Mouse (Mus musculus) gonadal fat pad, adult 2 months (tissue): ENCODE results near the gene Gm8947. TPM values are rescaled to one million over a fixed set of nuclear protein-coding genes. Genes with fewer than 3 reads are reported as not detected.
"Not testable (repeated sequence)": the region's sequence is repeated elsewhere in the genome, so short reads cannot be mapped to it uniquely, and the experiment has no call there.

ENCODE experiments used
- DNase-seq: peaks from one replicate; pipeline ENCODE4 v3.0.0-alpha.2; 2012; ENCODE audit warnings: low read depth
- polyA plus RNA-seq: library from polyadenylated mRNA; depleted of rRNA; stranded (reverse); fragments of >200 nt; gene quantifications from 2 replicates; pipeline ENCODE4 v1.2.3, GENCODE M21; 2012; rRNA removed

Gm8947 gene
- 0.55 and 1.9 TPM in 2 replicates for polyA plus RNA-seq

DNA sequence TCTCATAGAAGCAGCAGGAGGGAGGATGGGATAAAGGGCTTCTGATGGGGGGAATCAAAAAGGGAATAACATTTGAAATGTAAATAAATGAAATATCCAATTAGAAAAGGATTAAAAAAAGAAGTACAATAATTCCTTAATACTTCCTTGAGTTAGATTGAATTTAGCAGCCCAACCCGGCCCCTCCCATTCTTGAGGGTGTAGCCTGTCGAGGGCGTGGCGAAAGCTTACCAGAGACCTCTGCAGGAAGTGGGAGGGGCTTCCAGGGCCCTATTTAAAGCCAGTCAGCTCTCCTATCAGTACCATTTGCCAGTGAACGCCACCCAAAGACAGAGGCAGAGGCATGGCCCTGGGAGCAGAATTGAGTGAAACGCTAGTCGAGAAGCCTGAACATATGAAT is at the start of gene Gm8947:
TSS of gene Gm8947 (plus strand) at position 302 of the 400 bp plus-strand sequence.
- not testable (repeated sequence) for DNase-seq

DNA sequence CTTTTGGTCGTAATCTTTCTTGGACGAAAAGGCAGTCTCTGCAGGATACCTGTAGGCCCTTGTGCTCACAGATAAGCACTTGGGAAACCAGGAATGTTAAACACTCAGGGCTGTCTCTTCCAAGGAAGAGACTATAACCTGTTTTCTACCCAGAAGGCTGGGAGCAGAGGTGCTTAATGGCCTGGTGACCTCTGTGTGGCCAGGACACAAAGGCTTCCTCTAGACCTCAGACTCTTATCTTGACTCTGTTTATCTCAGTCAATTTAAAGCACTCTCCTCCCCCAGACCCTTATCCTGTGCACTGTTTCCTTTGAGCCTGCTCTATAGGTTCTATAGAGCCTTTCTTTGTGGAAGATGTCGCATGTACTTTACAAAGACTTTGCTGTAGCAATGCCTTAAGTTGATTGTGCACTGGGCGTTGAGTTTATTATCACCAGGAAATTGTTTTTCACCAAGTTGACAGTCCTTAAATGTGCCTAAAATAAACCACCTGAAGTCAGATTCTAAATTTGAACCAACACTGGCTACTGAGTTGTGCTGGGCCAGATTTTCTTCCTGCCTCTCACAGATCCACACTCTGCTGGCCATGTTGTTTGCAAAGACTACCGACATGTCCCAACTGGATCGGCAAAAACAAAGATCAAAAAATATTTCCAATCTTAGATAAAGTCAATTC is 47.6 kb upstream of the Gm8947 start:
- no peak for DNase-seq

DNA sequence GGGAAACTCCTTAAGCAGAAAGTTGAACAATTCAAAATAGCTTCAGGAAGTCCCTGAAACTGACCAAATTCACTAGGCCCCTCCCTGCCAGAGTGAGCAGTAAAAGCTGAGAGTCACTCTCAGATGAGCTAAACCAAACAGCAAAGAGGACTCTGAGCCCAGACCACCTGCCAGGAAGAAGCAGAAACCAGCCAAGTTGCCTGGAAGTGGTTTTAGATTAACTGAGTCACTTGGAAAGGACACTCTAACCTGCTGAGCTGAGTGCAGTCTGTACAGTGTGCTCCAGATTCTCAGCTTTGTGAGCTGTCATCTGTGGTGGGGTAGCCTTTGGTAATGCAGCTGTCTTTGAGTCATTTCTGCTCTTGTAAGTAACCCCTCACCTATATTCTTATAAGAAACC is 44.4 kb upstream of the Gm8947 start:
- DNase-seq = no peak

DNA sequence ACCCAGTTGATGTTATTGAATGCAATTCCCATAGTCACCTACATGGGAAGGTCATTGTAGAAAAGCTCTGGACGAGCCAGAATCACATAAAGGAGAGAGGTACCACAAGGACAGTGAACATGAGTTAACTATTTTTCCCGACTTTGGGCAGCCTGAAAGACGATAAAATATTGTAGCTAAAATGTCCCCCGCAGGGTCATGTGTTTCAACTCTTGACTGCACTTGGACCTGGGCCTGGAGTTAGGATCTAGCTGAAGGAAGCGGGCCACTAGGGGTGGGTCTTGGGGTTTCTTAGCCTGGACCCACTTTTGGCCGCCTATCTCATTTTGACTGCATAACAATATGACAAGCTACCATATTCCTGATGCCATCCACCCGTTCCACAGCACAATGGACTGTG is 42.0 kb upstream of the Gm8947 start:
- DNase-seq = no peak

DNA sequence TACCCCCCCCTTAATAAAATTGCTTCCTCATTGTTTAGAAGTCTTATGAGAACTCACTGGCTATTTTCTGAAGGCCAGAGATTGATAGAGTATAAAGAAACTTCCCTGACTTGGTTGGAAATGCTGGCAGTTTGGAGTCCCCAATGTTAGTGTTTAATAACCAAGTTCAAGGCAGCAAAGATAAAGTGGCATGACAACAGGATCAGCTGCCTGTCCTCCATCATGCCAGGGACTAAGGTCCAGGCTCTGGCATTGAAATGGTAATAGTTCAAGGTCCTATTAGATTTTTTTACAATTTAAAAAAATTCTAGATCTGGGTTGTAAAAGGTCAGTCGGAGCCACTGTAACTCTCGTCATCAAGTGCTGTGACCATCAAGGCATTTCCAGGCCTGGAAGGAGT is 41.1 kb upstream of the Gm8947 start:
- no peak for DNase-seq

DNA sequence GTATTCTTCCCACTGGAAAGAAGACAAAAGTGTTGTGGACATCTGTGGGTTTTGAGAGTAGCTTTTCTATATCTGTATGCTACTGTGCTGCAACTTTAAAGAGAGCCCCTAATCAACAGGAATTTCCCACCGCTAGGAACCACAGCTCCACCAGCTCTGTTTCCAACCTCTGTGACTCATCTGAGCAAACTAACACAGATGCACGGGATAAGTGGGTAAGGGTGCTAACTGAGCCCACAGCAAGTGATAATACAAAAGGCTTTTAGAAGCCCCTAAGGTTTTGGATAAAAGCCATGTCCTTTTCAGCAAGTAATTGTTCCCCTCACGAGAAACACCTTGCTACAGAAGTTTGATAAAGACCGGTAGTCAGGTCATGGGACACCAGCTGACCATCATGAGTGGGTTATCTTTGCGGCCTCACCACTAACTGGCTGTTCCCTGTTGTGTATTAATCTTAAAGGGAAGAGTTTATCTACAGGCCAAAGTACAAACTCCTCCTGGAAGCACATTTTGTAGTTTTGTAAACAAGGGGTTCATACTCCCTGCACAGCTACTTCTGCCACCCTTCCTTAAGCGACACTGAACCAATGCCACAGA is 39.0 kb upstream of the Gm8947 start:
- no peak for DNase-seq

DNA sequence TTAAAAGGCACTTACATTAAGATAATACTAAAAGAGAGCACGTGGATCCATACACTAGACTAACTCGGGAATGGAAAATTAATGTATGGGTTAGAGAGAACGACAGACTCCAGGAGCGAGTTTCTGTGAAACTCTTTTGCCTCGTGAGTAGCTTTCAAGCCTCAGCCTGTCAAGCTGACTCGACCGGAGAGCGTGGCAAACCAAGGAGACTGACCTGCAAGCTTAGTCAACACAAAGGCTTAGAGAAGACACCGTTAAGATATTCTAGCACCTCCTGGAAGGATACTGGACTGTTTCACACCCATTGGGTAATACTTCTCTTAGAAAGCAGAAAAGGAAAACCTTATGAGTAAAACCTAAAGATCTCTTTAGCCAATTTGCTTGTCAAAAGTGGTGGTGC is 38.0 kb upstream of the Gm8947 start:
- DNase-seq = not testable (repeated sequence)

DNA sequence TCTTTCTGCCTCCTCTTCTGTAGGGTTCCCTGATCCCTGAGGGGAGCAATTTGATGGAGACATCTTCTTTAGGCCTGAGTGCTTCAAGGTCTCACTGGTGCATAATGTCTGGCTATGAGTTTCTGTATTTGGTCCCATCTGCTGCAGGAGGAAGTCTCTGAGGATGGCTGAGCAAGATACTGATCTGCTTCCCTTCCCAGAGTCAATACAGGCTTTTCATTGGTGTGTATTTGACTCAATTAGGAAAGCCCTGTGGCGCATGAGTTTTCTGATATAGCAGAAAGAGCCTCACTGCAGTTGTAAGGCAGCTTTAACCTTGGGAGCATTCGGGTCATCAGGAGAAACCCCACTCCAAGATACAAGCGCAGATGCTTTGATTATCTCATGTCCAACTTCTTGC is 36.0 kb upstream of the Gm8947 start:
- no peak for DNase-seq

DNA sequence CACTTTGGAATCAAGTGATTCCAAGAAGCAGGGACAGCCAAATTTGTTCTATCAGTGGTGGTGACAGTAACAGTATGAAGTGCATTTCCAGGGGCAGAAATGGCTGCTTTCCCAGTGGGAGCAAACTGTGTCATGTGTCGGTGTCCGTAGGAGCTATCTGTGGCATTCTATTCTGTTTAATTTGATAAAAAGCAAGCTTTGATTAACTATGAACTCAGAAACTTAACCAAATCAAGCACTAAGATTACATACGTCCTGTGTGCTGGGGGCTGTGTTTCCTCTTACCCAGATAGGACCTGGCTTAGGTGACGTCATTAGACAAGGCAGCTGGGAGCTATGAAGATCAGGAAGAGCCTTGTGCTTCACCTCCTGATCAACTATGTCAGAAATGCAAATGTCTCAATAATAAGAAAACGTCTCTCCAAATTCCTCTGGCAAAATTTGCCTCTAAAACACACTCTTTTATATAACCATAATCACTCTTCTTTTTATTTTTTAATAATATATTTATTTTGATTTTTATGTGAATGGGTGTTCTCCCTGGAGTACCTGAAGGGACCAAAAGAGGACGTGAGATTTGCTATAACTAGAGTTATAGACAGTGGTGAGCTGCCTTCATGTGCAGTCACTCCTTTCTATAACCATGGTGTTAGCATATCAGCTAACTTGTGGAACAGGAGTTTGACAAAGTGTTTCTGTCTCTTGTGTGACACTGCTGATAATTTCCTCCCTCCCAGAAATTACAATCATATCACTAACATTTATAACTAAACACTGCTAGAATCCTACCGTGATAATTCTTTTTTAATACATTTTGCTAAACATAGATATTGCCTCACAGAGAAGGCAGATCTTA is 35.2 kb upstream of the Gm8947 start:
- no peak for DNase-seq

DNA sequence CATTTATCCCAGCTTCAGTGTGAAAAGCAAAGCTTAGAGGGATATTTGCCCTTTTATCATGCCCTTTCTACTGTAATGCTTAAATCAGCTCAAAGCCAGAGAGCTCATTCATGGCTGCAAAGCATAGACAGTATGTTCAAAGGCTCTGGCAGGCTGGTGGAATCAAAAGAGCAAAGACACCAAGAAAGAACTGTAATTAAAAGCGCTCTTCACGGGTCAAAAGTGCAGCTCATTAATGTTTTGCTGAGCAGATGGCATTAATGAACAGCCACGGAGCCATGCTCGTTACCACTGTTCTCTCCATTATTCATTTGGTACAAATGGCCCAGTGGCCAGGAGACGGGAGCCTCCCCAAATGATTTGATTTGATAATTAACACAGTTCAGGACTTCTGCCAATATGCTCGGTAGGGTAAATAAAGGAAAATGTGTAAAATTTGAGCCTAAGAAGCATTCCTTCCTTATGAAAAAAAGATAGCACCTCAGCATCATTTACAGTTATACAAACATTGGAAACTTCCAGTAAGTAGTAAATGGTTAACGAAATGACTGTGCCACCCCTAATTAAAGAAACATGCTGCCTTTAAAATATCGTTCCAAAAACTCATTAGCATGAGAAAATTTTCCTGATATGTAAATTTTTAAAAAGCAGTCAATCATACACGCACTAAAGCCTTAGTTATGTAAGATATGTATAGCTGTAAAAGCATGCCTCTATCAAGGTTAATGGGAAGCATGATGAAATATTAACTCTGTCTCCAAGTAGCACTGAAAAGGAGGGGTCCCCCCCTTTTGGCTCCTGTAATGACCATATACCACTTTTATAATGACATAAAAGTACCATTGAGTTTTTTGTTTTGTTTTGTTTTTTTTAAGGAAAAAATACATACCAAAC is 34.0 kb upstream of the Gm8947 start:
- DNase-seq = no peak

DNA sequence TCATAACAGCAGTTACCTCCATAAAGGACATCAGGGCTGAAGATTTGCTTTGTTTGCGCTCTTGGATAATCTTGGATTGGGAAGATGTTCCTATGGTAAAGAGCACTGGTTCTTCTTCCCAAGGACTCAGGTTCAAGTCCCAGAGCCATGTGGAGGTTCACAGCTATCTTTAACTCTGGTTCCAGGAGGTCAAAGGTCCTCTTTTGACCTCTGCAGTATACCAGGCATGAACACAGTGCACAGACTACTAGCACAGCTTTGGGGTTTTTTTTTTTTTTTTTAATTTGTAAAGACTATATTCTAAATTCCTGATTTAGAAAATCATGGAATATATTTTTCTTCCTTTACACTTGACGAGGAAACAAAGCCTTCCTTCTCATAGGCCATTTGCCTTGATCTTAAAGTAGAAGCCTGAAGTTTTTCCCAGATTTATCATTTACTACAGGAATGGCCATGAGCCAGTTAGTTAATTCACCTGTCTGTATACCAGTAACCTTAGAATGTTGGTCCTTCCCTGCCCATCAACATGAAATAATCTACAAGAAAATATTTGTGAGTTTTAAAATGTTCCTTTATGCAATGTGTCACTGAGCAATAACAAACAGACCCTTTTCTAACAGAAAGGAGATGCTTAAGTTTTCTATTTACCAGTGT is 33.2 kb upstream of the Gm8947 start:
- DNase-seq = no peak

DNA sequence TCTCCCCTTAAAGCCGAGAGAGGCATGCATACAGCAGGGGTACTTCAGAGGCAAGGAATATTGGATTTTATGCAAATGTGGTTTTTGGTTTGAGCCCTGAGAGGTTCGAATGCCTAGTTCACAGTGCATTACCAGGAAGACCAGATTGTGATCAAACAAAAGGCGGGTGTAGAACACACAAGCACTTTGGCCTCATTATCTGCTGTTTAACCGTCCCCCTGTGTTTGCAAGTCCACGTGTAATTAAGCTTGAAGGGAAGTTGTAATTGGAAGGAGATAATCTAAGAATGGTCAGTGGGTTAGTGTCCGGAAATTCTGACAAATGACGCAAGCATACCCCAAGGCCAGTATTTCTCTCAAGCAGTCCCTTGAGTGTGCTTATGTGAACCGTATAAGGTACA is 26.1 kb upstream of the Gm8947 start:
- no peak for DNase-seq

DNA sequence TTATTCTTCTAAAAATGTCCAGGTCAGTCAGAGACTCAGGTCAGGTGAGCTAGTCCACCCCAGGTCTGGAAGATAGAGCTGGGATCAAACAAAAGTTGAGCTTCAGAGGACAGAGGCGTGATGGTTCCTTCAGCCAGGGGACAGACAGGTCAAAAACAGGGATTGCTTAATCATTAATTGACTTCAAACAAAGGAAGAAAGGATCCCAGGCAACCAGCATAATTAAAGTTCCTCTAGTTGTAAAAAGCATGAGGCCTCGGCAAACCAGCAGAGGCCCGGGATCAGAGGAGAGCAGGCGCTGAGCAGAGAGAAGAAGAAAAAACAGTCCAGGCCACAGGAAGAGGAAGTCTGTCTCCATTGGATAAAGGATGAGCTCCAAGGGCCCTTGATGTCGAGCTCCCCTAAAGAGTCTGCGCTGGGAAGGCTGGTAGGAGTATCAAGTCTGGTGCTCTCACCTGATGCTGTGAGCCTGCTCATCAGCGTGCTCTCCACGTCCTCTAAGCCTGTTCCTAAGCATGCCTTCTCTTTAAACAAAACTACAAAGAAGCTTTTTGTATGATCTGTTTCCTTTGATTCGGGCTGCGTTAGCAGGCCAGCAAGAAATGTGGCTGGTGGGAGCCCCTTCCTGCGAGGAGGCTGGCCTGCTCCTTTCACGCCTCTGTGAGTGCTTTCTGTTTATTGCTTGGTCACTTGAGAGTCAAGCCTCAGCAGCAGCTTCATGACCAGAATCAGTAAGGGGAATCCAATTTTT is 24.7 kb upstream of the Gm8947 start:
- DNase-seq = no peak

DNA sequence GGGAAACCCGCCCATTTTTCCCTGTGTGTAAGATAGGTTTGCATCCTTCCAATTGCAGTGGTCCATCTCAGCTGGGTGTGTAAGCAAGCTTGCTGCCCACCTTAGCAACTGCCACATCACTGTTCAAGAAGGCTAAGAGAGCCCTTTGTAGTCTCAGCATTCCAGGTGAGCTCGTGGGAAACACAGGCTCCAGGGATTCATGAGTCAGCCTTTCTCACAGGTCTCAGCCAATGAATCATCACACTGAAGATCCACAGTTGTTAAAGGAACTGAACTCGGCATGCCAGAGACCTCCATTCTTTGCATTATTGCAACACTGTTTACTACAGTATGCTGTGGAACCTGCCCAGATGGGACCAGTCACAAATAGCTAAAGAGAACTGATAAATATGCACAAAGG is 23.5 kb upstream of the Gm8947 start:
- DNase-seq = no peak

DNA sequence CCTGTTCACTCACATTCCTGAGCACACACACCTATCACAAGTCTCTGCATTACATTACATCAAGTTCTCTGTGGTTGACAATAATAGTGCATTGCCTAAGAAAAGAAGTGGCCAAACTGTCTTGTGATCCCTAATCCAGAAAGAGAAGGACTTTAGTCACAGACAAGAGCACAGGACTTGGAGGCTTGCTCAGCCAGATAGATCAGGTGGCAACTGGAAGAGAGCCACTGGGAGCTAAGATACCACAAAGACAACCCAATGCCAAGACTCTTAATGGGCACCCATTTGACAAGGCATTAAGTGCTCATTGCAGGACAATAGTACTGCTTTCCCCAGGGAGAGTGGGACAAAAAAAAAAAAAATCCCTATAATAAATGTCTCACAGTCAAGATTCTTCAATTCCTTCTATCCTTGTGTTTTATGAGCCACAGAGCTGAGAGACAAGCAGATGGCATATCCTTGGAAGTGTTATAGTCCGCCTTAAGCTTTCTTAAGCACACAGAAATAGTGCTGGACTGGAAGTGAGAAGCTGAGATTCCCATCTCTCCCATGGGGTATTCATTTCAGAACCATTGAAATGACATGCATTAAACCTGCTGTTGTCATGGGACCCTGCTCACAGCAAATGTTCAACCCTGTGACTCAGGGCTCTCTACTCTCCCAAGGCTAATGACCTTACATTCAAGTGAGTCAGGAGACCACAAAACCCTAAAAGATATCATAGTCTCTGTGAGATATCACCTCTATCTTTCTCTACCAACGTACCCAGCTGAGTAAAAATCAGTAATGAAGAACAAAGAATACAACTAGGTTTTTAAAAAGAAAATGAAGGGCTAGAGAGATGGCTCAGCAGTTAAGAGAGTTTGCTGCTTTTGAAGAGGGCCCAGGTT is 20.4 kb upstream of the Gm8947 start:
- peak; percentile 4 for DNase-seq

DNA sequence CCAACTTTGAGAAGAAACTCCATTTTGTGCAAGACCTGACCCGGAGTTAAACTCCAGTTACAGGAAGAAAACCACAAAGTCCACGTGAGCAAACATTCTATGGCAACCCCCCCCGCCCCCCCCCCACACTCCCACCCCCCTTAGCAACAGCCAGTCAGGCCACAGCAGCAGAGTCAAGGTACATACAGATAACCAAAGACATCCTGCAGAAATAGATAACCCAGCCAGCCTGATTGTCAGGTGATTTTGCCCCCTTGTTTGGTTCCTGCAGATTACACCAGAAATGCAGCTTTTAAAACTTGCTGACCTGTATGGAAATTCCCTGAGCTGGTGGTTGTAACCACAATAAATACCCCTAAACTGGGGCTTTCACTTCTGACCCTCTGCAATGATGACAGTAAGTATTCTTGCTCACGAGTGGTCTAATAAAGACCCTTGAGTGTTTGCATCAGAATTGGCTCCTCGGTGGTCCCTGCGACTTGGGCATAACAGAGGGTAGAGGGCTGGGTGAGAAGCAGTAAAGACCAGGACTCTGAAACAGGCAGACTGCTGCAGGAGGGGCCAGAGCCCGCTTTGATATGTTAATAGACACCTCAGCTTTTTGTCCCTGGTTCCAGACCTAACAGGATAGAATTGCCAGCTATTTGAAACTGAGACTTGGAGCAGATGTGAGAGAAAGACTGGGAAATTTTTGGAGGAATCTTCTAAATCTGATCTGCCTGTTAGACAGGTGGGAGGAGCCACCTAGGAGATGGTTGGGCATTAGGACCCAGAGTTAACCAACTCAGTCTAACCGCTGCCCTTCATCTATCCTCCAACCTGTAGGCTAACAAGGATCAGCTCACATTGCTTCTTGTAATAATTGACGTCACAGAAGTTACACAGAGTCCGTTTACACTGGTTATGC is 14.9 kb upstream of the Gm8947 start:
- DNase-seq = peak; percentile 62

DNA sequence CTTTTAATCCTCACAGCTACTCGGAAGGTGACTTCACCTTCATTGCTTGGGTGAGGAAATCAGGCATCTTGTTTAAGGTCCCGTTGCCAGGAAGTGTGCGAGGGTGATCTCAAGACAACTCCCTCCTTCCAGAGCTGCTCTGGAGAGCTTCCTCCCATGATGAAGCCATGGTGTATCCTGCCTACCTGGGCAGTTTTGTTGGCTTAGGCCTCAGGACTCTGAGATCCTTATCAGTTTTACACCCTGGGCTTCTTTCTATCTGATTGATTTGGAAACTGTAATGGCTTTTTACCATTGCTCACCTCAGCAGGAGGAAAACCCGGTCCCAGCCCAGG is 14.3 kb upstream of the Gm8947 start:
- DNase-seq = no peak

DNA sequence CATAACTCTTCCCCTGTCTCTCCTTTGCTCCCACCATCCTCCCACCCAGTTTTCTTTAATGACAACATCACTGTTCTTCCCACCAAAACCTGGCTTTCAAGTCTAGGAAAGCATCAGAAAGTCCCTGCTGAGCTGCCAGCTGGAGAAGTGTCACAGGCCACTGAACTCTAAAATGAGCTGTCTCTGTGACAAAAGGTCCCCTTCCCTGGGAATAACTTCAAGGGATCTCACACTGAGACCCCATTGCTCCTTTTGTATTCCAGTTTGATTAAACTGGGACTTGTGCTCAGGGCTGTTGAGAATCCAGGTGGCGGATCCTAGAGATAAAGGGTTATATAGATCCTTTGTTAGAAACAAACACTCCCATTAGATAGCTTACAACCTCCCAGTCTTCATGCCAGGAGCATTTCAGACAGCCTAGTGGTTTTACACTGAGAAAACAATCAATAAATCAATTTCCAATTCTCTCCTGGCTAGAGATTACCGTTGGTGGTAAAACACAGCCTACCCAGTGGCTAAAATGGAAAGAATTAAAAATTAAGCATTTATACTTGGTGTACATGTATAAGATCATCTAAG is 13.6 kb upstream of the Gm8947 start:
- no peak for DNase-seq
